ENCODE assay signal across 10 mouse cellular contexts in the genomic region with DNA sequence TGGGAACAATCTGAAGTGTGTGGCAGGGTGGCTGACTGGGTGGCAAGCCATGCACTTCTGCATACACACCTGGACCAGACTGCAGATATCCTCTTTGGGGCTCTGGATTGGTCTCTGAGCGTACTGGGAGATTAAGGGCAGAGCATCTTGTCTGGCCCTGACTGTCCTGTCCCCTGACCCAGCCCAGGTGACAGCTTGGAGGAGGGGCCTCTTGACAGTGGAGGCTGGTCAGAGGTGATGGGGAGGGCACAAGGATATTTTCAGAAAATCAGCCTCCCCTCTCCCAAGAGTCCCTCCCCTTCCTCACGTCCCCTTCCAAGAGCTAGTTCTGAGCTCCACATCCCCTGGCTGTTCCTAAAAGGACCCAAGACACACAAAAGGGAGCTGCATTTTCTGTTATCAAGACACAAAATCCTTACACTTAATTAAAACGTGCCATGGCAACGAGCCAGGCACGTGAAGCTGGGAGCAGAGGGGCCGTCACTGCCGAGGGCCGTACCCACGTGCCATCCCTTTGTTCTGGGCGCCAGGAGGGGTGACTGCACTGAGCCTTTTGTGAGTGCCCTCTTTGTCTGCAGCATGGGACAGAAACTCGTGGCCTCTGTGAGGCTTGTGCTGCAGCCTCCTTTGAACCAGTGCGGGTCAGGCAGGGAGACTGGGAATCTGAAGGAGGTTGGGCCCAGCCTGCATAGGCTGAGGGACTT. TPM values are rescaled to one million over a fixed set of nuclear protein-coding genes. Genes with fewer than 3 reads are reported as not detected.
DNase-seq lines count a peak whose midpoint lies in the region; ATAC-seq and TF ChIP-seq lines count a peak whose summit lies in the region.
"Had no signal": no experiment of that assay in that cellular context is flagged by ENCODE, and none has a peak within 500 bp of the region (broad histone marks: within the 10 kb centered on the region; RNA-seq: fewer than 3 reads in every experiment).

No protein-coding gene starts in this region.

- peak; percentile 4; the same call in 1 of the 2 replicates for ATAC-seq in heart, embryonic 12.5 days (ENCODE audit: insufficient number of reproducible peaks, low FRiP score)
- peak; percentile 90 for ATAC-seq in forebrain, embryonic 12.5 days (ENCODE audit: low FRiP score)
- ATAC-seq in megakaryocyte-erythroid progenitor cell, adult 5-6 weeks (replicated peaks; ENCODE audit: low FRiP score, low TSS enrichment, poor library complexity, severe bottlenecking), result no peak

- no peak for TF ChIP-seq CTCF in heart, adult 2 months (IDR thresholded peaks at IDR 0.05)

- no peak for DNase-seq in heart, adult 2 months
- DNase-seq in brain, adult 2 months (ENCODE audit: low read depth, low spot score), result peak; percentile 72
- DNase-seq in midbrain, embryonic 10.5 days (ENCODE audit: low spot score), result peak; percentile 88
- DNase-seq in testis, postnatal 10 days (ENCODE audit: low spot score), result no peak
- DNase-seq in adrenal gland, postnatal 14 days, result no peak

- H3K9ac ChIP-seq in heart, embryonic 12.5 days, result no peak overlapping the region
- no peak overlapping the region for H3K9ac ChIP-seq in heart, adult 2 months (ENCODE audit: low read depth, low read length)
- peak overlapping the region; percentile 25; the same call in 1 of the 2 replicates for H3K9ac ChIP-seq in forebrain, embryonic 12.5 days

- peak overlapping the region; percentile 33; the same call in 1 of the 2 replicates for H3K4me2 ChIP-seq in heart, embryonic 12.5 days
- peak overlapping the region; percentile 43 for H3K4me2 ChIP-seq in forebrain, embryonic 12.5 days

- intact Hi-C loops in heart, adult 2 months (cut with DNase I), result no loop called here

- no peak overlapping the region for H3K4me3 ChIP-seq in heart, embryonic 12.5 days
- H3K4me3 ChIP-seq in heart, adult 2 months, result no peak overlapping the region
- H3K4me3 ChIP-seq in forebrain, embryonic 12.5 days (replicated peaks), result no peak overlapping the region
- peak overlapping the region; percentile 30 for H3K4me3 ChIP-seq in midbrain, embryonic 10.5 days

- H3K9me3 ChIP-seq in heart, embryonic 12.5 days (replicated peaks), result no peaks in the 10 kb centered on the region; the same call in 1 of the 2 replicates
- no peaks in the 10 kb centered on the region for H3K9me3 ChIP-seq in forebrain, embryonic 12.5 days
- H3K9me3 ChIP-seq in midbrain, embryonic 10.5 days (replicated peaks), result no peaks in the 10 kb centered on the region

- no peaks in the 10 kb centered on the region for H3K79me2 ChIP-seq in heart, adult 2 months (replicated peaks; ENCODE audit: control insufficient read depth, insufficient read depth, low read length)

- no peak for TF ChIP-seq POLR2A in heart, adult 2 months (IDR thresholded peaks at IDR 0.05; ENCODE audit: insufficient read depth, low read depth, low read length)

- 20% methylated on average over 12 of the region's 12 CpGs for WGBS in heart, embryonic 12.5 days
- WGBS in heart, adult 2 months, result 18% methylated on average over 12 of the region's 12 CpGs
- whole genome bisulfite sequencing in forebrain, embryonic 12.5 days, result 3% methylated on average over 12 of the region's 12 CpGs
- 7% methylated on average over 12 of the region's 12 CpGs for WGBS in midbrain, embryonic 10.5 days

- peaks cover 5% of the 10 kb centered on the region; the same call in 1 of the 2 replicates for H3K4me1 ChIP-seq in heart, embryonic 12.5 days (replicated peaks)
- H3K4me1 ChIP-seq in heart, adult 2 months (ENCODE audit: control insufficient read depth, insufficient read depth, low read length), result no peaks in the 10 kb centered on the region
- H3K4me1 ChIP-seq in forebrain, embryonic 12.5 days, result peaks cover 19% of the 10 kb centered on the region
- peaks cover 29% of the 10 kb centered on the region for H3K4me1 ChIP-seq in midbrain, embryonic 10.5 days

- H3K27me3 ChIP-seq in heart, embryonic 12.5 days (replicated peaks), result peaks cover 37% of the 10 kb centered on the region
- H3K27me3 ChIP-seq in heart, adult 2 months (ENCODE audit: control insufficient read depth, insufficient read depth, low read length), result no peaks in the 10 kb centered on the region; the same call in 1 of the 2 replicates
- peaks cover 88% of the 10 kb centered on the region for H3K27me3 ChIP-seq in forebrain, embryonic 12.5 days
- peaks cover 97% of the 10 kb centered on the region for H3K27me3 ChIP-seq in midbrain, embryonic 10.5 days (ENCODE audit: low read depth, poor library complexity, severe bottlenecking)

- no peaks in the 10 kb centered on the region for H3K36me3 ChIP-seq in heart, embryonic 12.5 days
- no peaks in the 10 kb centered on the region for H3K36me3 ChIP-seq in heart, adult 2 months (ENCODE audit: control insufficient read depth, insufficient read depth, low read length)
- H3K36me3 ChIP-seq in forebrain, embryonic 12.5 days (replicated peaks), result no peaks in the 10 kb centered on the region
- H3K36me3 ChIP-seq in midbrain, embryonic 10.5 days, result no peaks in the 10 kb centered on the region

- H3K27ac ChIP-seq in heart, embryonic 12.5 days (ENCODE audit: poor library complexity, severe bottlenecking), result no peak overlapping the region
- no peak overlapping the region for H3K27ac ChIP-seq in heart, adult 2 months
- H3K27ac ChIP-seq in forebrain, embryonic 12.5 days, result 0 out of 2 replicates have a peak overlapping the region, but pooled peaks have one; percentile 42
- H3K27ac ChIP-seq in midbrain, embryonic 10.5 days (replicated peaks), result peak overlapping the region; percentile 81

- TF ChIP-seq EP300 in heart, adult 2 months (IDR thresholded peaks at IDR 0.05; ENCODE audit: insufficient read depth, low read depth, low read length), result no peak

RNA-seq across cellular contexts. Expression of a gene that starts 37.9 kb away (rescaled TPM):
- polyA plus RNA-seq in heart, embryonic 12.5 days (2016; fragmentation: Nextera tagmentation; extraction: Ambion mirVana), result 129 and 133 TPM in 2 replicates
- total RNA-seq in heart, adult 2 months (2021), result 10 to 100 TPM; 25.0 to 29.8 TPM
- 34.5 and 57.8 TPM in 2 replicates for polyA plus RNA-seq in heart, adult 2 months (2012; rRNA removed)
- polyA plus RNA-seq in forebrain, embryonic 12.5 days (2016; fragmentation: Nextera tagmentation; extraction: Ambion mirVana), result 247 and 249 TPM in 2 replicates
- polyA plus RNA-seq in midbrain, embryonic 10.5 days (2016; fragmentation: Nextera tagmentation; extraction: Ambion mirVana), result 323 and 340 TPM in 2 replicates
- total RNA-seq in megakaryocyte-erythroid progenitor cell, adult 5-6 weeks (2014; fragmentation: Nextera tagmentation), result 89.9 and 103 TPM in 2 replicates
- 75.5 and 83.8 TPM in 2 replicates for total RNA-seq in megakaryocyte-erythroid progenitor cell, adult 5-6 weeks (2017)
- total RNA-seq in adrenal gland, postnatal 14 days (2021), result 71.9 and 81.9 TPM in 2 replicates

RNA-seq across cellular contexts. Expression of a gene that starts 49.4 kb away (rescaled TPM):
- not detected in 2 replicates for polyA plus RNA-seq in heart, embryonic 12.5 days (2016; fragmentation: Nextera tagmentation; extraction: Ambion mirVana)
- total RNA-seq in heart, adult 2 months (2021), result not detected
- polyA plus RNA-seq in heart, adult 2 months (2012; rRNA removed), result not detected in 2 replicates
- 0.96 and 1.6 TPM in 2 replicates for polyA plus RNA-seq in forebrain, embryonic 12.5 days (2016; fragmentation: Nextera tagmentation; extraction: Ambion mirVana)
- 0.07 TPM in 2 replicates for polyA plus RNA-seq in midbrain, embryonic 10.5 days (2016; fragmentation: Nextera tagmentation; extraction: Ambion mirVana)
- total RNA-seq in megakaryocyte-erythroid progenitor cell, adult 5-6 weeks (2014; fragmentation: Nextera tagmentation), result not detected in 2 replicates
- total RNA-seq in megakaryocyte-erythroid progenitor cell, adult 5-6 weeks (2017), result not detected in 2 replicates
- not detected in 2 replicates for total RNA-seq in adrenal gland, postnatal 14 days (2021)
- total RNA-seq: gastrocnemius, postnatal 4 days had no signal
- polyA plus RNA-seq: liver, embryonic 16.5 days had no signal

RNA-seq across cellular contexts. Expression of a gene that starts 55.3 kb away (rescaled TPM):
- not detected in 2 replicates for polyA plus RNA-seq in heart, embryonic 12.5 days (2016; fragmentation: Nextera tagmentation; extraction: Ambion mirVana)
- total RNA-seq in heart, adult 2 months (2021), result not detected
- not detected in 2 replicates for polyA plus RNA-seq in heart, adult 2 months (2012; rRNA removed)
- 0.64 and 0.79 TPM in 2 replicates for polyA plus RNA-seq in forebrain, embryonic 12.5 days (2016; fragmentation: Nextera tagmentation; extraction: Ambion mirVana)
- not detected in 2 replicates for polyA plus RNA-seq in midbrain, embryonic 10.5 days (2016; fragmentation: Nextera tagmentation; extraction: Ambion mirVana)
- total RNA-seq in megakaryocyte-erythroid progenitor cell, adult 5-6 weeks (2014; fragmentation: Nextera tagmentation), result not detected in 2 replicates
- total RNA-seq in megakaryocyte-erythroid progenitor cell, adult 5-6 weeks (2017), result not detected in 2 replicates
- not detected in 2 replicates for total RNA-seq in adrenal gland, postnatal 14 days (2021)
- total RNA-seq: gastrocnemius, postnatal 4 days had no signal
- polyA plus RNA-seq: liver, embryonic 16.5 days had no signal

Comparison
In these comparisons a context has a peak if more than half of its experiments do, and no peak if none do; other contexts are left out.
1. H3K27ac ChIP-seq: peak in forebrain, embryonic 12.5 days (single experiment) and midbrain, embryonic 10.5 days (single experiment); none in heart, embryonic 12.5 days (single experiment) and heart, adult 2 months (single experiment).
2. DNase-seq: peak in brain, adult 2 months (single experiment) and midbrain, embryonic 10.5 days (single experiment); none in heart, adult 2 months (0 of 2), testis, postnatal 10 days (single experiment) and adrenal gland, postnatal 14 days (single experiment).